Mouse (Mus musculus): ENCODE measurements around the gene Slamf9.

The Slamf9 gene

DNA sequence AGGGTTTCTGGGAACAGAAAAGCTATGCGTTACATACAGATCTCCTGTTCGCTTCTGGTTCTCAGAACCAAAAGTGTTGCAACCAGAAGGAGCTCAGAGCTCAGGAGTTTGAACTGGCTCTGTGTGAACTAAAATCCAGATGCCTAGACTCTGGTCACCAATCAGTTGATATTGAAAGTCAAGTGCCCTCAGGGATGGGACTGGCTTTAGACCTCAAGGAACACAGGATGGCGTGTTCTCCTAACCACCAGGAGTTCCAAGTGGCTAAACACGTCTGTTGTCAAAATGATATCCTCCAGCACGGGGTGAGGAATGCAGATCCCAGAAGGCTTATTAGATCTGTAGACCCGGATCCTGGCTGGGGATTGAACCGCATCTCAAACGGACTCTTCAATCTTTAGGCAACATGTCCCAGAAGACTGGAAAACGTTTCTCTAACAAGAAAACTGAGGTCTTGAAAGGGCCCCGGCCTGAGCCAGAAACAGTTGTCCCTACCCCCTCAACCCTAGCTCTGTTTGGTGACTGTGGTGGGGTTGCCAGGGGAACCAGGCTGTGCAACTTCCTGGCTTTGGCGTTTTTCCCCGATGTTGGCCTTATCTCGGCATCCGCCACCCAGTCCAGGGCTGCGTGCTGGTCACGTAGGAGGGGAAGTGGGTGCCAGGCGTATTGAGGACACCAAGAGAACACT is 38.5 kb downstream of the Slamf9 start:
- DNase-seq (ENCODE audit: low read depth, low spot score): no peak

DNA sequence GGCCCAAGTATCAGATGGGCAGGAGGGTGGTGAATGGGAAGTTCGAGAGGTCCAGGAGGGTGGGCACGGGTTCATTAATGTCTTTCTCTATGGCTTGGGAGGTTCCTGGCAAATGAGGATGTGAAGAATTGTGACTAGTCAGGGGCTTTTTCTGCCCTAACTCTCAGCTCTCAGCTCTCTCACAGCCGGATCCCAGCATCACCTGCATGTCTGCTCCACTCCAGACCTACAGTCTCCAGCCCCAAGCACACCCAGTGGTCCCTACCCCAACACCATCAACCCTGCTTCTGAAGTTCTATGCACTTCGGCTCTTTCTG is 39.0 kb downstream of the Slamf9 start:
- no peak for DNase-seq (ENCODE audit: low read depth, low spot score)

DNA sequence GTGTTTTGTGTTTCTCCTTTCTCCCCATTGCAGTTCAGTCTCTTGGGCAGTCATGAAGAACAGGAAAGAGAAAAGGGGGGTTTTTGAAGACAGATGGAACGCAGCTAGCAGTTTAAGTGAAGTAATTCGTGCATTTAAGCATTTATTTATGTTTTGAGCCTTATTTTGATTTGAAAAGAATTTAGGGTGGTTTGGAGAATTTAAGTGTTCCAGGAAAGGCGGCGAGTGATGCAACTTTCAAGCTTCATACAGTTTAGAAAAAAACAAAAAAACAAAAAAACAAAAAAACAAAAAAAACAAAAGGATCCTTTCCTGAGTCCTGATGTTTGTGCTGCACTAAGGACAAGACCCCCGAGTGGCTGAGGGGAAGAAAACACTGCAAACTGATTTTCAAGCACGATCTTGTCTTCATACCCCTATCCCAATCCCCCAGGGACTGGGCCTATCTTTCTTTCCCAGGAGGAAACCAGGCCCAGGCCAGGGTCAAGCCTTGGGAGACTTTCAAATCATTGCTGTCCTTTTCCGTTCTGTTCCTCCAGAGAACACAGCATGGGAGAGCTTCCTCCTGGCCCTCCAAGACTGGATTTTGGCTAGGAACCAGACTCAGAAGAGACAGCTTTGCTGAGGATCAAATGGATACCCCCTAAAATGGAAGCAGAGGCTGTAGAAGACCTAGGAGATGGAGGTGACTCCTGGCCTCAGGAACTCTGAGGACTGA is 39.6 kb downstream of the Slamf9 start:
- no peak for DNase-seq (ENCODE audit: low read depth, low spot score)

DNA sequence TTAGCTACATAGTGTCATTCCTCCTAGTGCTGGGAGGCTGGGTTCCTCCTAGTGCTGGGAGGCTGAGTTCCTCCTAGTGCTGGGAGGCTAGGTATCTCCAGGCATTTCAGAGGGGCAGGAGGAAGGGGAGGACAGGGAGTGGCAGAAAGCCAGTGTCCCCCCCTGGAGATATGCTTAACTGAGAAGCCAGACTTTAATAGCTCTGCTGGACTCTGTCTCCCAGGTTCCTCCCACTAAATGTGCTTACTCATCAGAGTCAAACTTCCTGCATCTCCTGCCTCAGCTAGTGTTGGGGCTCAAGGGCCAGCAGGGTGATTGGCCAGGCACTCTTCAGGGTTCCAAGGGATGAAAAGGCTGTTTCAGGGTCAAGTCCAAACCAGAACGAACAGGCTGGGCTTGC is 40.2 kb downstream of the Slamf9 start:
- no peak for DNase-seq (ENCODE audit: low read depth, low spot score)

DNA sequence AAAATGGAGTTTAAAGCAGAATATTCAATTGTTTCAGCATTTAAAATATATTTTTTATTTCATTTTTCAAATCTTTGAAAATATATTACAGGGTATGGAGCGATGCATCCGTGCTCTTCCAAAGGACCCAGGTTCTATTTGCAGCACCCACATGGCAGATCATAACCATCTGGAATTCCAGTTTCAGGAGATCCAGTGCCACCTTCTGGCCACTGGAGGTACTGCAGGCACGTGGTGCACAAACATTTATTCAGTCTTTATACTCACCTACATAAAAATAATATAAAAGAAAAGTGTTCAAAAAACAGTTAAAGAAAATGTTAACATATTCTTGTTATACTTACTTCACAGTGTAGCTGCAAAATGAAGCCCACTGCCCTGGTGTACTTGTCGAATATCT is 42.9 kb downstream of the Slamf9 start:
- DNase-seq (ENCODE audit: low read depth, low spot score): no peak

DNA sequence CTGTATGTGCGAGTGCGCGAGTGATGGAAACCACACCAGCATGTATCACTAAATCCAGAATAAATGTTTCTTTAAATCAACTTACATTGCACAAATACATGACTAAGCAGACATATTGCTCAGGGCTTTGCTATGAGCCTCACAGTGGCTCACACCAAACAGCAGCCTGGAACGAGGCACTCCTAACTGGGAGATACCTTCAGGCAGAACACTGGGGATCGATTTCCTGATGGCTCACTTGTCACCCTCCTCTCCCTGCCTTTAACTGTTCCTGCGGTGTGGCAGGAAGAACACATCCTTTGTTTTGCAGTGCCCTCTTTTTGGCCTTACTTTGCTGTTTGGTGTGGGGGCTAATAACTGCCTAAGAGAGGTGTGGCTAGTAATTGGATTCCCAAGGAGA is 44.5 kb downstream of the Slamf9 start:
- DNase-seq (ENCODE audit: low read depth, low spot score): no peak

DNA sequence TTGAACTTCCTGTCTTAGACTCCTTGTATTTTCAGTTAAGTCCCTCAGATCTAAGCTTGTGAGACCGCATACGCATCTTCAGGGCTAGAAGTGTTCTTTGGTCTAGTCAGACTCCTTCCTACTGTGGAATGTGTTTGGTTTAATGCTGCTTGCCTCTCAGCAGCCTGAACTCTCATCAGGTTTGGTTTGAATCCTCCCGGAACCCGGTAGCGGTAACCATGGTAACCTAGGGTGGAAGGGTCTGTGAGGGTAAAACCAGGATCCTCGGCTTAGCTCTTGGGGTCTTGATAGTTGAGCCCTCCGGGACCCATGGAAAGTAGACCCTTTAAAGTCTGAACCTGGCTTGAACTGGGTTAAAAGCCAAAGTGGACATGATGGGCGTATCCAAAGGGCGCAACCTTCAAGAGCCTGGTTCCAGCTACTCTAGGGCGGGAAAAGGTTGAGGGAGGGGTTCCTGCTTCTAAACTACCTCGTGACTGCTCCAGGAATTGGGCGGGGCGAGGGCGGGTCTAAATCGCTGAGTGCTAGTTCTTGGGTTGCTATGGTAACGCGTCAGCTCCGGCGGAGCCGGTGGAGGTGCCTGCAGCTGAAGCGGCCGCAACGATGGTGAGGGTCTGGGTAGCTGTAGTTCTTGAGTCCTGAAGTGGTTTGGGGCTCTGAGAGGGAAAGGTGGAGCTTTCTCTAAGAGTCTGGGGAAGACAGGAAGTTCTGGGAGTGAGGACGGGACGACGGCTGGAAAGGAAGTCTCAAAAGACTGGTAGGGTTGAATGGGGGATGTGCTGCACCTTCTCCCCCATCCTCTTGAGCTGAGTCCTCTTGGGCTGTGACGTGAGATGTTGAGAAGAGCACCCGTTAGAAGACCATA is 45.6 kb downstream of the Slamf9 start, which contains the start of gene Cfap45:
TSS of gene Cfap45 (plus strand) at position 226 of the 865 bp plus-strand sequence.
- peak; percentile 92 for DNase-seq (ENCODE audit: low read depth, low spot score)

DNA sequence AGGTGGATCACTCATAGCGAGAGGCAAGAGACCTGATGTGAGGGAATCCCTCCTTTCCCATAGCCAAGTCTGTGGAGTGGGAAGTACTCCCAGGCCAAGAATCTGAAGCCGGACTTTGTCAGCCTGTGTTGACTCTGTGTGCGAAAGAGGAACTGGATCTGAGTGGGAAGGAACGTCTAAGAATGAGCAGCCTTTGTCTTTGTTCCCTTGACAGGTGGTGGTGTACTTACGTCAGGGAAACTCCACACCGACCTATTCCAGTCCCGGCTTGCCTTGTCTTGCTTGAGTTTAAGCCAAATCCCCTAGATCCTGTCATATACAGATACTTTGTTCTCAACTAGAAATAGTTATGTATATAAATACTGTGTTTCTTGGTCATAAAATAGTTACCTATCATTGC is 47.4 kb downstream of the Slamf9 start:
- no peak for DNase-seq (ENCODE audit: low read depth, low spot score)

DNA sequence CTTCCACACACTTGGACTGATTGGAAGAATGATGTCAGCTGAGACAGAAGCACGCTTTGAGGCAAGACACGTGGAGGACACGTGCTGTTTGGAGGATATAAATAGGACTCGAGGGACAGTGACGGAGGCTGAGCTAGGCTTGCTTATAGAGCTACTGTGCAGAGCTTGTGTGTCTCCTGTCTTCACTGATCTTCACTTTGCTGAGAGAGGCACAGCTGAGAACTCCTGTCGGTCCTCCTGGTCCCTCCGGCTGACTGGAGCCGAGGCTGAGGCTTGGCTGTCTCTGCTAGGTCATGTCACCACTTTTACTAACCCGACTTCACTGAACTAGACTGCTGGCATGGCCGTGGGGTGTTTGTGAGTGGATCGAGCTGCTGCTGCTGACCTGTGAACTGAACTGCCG is 48.5 kb downstream of the Slamf9 start:
- DNase-seq (ENCODE audit: low read depth, low spot score): no peak

DNA sequence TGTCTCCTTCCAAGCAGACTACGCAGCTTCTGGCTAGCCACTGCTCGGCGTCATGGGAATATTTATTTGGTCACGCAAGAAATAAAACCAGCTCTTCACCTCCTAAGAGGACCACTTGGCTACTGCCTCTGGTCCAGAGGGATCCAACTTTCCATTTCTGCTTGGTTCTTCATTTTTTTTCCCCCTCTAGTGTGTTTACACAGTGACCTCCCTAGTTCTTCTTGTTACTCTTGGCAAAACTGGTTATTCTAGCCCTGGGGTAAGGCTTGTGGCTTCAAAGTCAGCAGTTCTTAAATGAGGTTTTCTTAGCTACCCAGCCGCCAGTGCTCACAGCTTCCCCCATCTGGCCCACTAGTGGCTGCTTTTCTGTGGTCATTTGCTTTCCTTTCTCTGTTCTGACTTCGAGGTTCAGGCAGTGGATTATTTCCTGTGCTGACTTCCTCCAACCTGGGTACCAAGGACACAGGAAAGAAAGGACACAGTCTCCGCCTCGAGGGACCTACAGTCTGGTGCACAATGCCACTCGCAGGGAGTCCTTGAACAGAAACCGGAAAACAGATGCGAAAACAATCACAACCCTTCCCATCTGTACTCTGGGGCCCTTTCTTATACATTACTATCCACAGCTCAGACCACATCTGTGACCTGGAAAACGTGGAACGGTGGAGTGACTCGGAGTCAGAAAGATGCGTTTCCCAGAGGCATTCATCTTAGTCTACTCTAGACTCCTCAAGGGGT is 50.0 kb downstream of the Slamf9 start:
- no peak for DNase-seq (ENCODE audit: low read depth, low spot score)

DNA sequence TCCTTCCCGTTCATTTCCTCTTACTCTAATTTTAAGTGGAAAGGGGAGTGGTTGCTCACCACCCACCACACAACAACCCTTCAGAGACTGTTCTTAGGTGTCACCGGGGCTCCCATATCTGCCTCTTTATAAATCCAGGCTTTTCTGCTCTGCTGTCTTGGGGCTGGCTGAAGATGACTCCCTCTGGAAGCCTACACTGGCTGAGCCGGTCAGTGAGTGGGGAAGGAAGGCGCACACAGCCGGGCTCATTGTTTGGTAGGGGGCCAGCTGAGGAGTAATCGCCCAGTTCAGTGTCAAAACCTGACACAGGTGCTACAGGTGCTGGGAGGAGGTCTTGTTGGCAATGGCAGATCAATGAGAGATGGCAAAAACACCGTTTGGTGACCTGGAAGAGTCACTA is 50.8 kb downstream of the Slamf9 start:
- no peak for DNase-seq (ENCODE audit: low read depth, low spot score)

DNA sequence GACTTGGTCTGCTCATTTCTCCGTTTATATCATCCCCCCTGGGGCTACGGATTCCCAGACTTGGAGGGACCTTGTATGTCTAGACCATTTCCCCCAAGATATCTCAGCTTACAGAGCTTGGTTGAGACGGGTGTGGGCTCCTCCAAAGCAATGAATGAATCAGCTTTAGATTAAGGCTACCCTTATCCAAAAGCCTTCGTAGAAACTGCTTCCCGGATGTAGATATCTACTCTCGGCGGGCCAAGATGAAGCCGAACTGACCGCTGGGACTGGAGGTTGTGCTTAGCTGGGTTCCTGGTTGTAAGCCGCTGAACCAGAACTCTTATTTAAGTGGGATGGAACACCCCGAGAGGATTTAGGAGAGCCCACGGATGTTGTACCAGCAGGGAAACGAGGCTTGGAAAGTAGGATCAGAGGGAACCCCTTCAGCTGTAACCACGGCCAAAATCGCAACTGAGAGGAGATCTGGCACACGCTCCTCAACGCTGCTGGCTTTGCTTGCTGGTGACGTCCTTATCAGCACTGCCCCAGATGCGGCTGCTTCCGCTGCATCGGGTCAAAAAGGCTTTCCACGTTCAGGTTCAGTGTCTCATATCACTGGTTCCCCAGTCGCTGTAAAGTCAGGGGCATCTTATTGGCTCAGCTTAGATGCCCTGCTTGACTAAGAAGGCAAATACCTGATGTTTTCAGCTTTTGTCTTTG is 51.4 kb downstream of the Slamf9 start:
- DNase-seq (ENCODE audit: low read depth, low spot score): no peak

DNA sequence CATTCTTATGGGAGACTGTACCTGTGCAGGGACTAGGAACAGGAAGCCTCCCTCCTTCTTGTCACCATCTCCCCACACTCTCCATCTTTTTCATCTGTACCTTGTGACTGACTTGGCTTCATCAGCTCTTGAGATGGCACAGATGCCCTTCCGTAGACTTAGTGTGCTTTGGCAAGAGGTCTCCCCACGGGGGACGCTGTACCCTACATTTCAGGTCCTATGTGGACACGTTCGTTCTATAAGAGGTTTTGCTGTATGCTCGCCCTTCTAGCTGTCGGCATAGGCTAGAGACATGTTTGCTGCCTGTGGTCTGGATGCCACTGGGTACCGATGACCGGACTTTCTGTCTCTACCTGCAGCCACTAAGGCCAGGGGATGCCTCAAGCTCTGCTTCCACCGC is 52.3 kb downstream of the Slamf9 start:
- no peak for DNase-seq (ENCODE audit: low read depth, low spot score)

Data from embryo, embryonic 11.5 days (tissue).